Mouse (Mus musculus) spleen, adult 2 months (tissue): Measurements from ENCODE around the gene Gja3. TPM values are rescaled to one million over a fixed set of nuclear protein-coding genes. Genes with fewer than 3 reads are reported as not detected.
"Not testable (repeated sequence)": the region's sequence is repeated elsewhere in the genome, so short reads cannot be mapped to it uniquely, and the experiment has no call there.

Experiments
- DNase-seq, 2 experiments: peaks; one replicate each; pipeline versions ENCODE4 v3.0.0 to v3.0.0-alpha.2; 2012 to 2021; ENCODE audit warnings: low spot score in 2 of 2, low read depth in 1 of 2
- H3K27ac ChIP-seq: fragments of 200-500 bp; 2 replicates; pipeline ENCODE4 v1.5.1; 2012; ENCODE audit warnings: low read length, inconsistent platforms; ENCODE audit not compliant: insufficient read depth
- H3K27me3 ChIP-seq: fragments of 200-500 bp; 2 replicates; pipeline ENCODE4 v1.6.1; 2012; ENCODE audit warnings: mild to moderate bottlenecking, moderate library complexity, low read length, inconsistent platforms; ENCODE audit not compliant: control insufficient read depth, insufficient read depth
- H3K36me3 ChIP-seq: fragments of 200-500 bp; 2 replicates; pipeline ENCODE4 v1.6.1; 2012; ENCODE audit warnings: mild to moderate bottlenecking, low read length, inconsistent platforms; ENCODE audit not compliant: control insufficient read depth, insufficient read depth
- H3K4me1 ChIP-seq: fragments of 200-500 bp; 2 replicates; pipeline ENCODE4 v1.6.1; 2011; ENCODE audit warnings: inconsistent platforms; ENCODE audit not compliant: control insufficient read depth, insufficient read depth, insufficient read length
- H3K4me3 ChIP-seq: fragments of 200-500 bp; 2 replicates; pipeline ENCODE4 v1.5.1; 2011; ENCODE audit warnings: mild to moderate bottlenecking, inconsistent platforms; ENCODE audit not compliant: insufficient read depth, insufficient read length; ENCODE audit errors: extremely low read depth
- CTCF ChIP-seq: fragments of 200-500 bp; IDR thresholded peaks from 2 replicates; pipeline ENCODE4 v1.5.1; 2011; ENCODE audit warnings: mild to moderate bottlenecking, inconsistent platforms; ENCODE audit not compliant: insufficient read depth, insufficient read length, insufficient replicate concordance; ENCODE audit errors: extremely low read depth
- POLR2A ChIP-seq: fragments of 200-500 bp; IDR thresholded peaks from 2 replicates; pipeline ENCODE4 v1.6.1; 2011; ENCODE audit warnings: low read depth, low read length, inconsistent platforms
- WGBS: fragments of 180-500 bp; shearing (Covaris S2); methylation state at CpG from one replicate; pipeline ENCODE4 v1.1.7; 2018; 5-methylcytosine and 5-hydroxymethylcytosine counted together
- polyA plus RNA-seq: library from polyadenylated mRNA; depleted of rRNA; stranded (reverse); fragments of >200 nt; gene quantifications from 2 replicates; pipeline ENCODE4 v1.2.3, GENCODE M21; 2012

Gja3 gene
- polyA plus RNA-seq, 1 experiment: not detected

DNA sequence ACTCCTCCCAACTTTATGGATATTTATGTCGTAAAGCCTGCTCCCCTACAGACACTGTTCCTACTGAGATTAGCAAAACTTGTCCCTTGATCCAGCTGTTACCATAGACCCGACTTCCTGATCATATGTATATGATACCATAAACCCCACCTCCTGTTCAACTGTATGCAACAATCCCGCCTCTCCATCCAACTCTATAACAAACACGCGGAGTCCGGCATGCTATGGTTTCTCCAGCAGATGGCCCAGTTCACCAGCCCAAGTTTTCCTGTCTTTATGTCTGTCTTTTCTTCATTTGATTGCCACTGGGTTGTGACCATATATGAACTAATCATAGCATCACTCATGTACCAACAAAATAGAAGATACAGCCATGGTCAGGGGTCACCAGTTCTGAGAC lies 17.6 kb upstream of the Gja3 start:
- Histone ChIP-seq H3K36me3 (no peaks in the 10 kb centered on the region), H3K27ac (no peak overlapping the region), H3K4me3 (no peak overlapping the region), H3K4me1 (no peaks in the 10 kb centered on the region), H3K27me3 (no peaks in the 10 kb centered on the region)
- WGBS: 83% methylated on average over 6 of the region's 6 CpGs
- DNase-seq: no peak
- TF ChIP-seq CTCF (no peak), POLR2A (no peak)

DNA sequence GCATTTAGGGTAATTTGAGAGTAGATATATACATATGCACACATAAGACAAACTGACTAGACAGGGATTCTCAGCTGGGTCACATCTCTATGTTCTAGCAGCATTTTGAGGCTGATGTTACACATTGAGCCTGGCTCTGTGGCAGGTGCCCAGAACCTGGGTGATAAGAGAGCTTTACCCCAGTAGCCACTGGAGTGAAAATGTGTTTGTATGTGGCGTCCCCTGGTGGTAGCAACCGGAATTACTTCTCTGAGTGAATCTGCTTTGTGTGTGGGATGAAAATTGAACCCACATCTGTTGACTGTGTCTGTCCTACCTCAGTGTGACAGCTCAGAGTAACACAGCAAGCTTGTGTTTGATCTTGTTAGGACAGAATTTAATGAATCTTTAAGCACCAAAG lies 12.0 kb upstream of the Gja3 start:
- peak in 1 of 2 experiments; percentile 9 for DNase-seq
- 1% methylated on average over 2 of the region's 2 CpGs for WGBS
- not testable (repeated sequence) for H3K36me3 ChIP-seq, H3K4me1 ChIP-seq, H3K27me3 ChIP-seq, H3K4me3 ChIP-seq, H3K27ac ChIP-seq
- TF ChIP-seq CTCF: 0 out of 2 replicates have a peak, but pooled peaks have one; percentile 9

DNA sequence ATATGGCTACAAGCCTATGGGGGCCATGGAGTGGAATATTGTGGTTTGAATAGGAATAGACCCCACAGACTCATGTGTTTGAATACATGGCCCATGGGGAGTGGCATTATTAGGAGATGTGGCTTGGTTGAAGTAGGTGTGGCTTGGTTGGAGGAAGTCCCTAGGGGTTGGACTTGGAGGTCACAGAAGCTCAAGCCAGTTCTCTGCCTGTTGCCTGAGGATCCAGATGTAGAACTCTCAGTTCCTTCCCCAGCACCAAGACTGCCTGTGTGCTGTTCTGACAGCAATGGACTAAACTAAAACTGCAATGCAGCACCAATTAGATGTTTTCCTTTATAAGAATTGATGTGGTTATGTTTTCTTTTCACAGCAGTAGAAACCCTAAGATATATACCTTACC lies 8.2 kb upstream of the Gja3 start:
- Histone ChIP-seq H3K36me3 (no peaks in the 10 kb centered on the region), H3K27me3 (no peaks in the 10 kb centered on the region), H3K27ac (no peak overlapping the region), H3K4me1 (no peaks in the 10 kb centered on the region), H3K4me3 (no peak overlapping the region)
- TF ChIP-seq POLR2A (no peak), CTCF (no peak)
- DNase-seq: no peak

DNA sequence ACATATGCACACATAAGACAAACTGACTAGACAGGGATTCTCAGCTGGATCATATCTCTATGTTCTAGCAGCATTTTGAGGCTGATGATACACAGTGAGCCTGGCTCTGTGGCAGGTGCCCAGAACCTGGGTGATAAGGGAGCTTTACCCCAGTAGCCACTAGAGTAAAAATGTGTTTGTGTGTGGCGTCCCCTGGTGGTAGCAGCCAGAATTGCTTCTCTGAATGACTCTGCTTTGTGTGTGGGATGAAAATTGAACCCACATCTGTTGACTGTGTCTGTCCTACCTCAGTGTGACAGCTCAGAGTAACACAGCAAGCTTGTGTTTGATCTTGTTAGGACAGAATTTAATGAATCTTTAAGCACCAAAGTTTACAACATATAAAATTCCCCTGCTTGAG lies 2.2 kb upstream of the Gja3 start:
- H3K27me3 ChIP-seq, H3K27ac ChIP-seq, H3K36me3 ChIP-seq, H3K4me1 ChIP-seq, H3K4me3 ChIP-seq: not testable (repeated sequence)
- peak in 1 of 2 experiments; percentile 30 for DNase-seq
- TF ChIP-seq CTCF: peak; percentile 37; the same call in 1 of the 2 replicates
- WGBS: 0% methylated on average over 1 of the region's 1 CpGs

DNA sequence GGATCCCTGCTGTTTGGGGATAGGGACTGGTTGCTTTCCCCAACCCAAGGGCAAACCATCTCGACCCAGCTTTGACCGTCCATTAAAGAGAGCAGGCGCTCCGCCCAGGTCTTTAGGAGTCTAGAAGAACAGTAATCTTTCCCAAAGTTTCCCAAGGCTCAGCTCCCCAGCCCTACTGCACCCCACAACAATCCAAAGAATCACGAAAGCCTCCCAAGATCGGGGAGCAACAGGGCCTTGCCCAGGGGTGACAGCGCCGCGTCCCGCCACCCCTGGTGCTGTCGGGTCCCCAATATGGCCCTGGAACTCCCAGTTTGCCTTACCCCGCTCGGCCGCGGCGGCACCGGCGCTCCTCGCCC lies 717 bp downstream of the Gja3 start:
- DNase-seq: no peak
- no peaks in the 10 kb centered on the region for H3K36me3 ChIP-seq
- WGBS: 10% methylated on average over 18 of the region's 19 CpGs
- no peak overlapping the region for H3K27ac ChIP-seq
- H3K27me3 ChIP-seq: peaks cover 4% of the 10 kb centered on the region
- H3K4me1 ChIP-seq: peaks cover 4% of the 10 kb centered on the region; the same call in 1 of the 2 replicates
- no peak overlapping the region for H3K4me3 ChIP-seq
- TF ChIP-seq POLR2A: no peak
- TF ChIP-seq CTCF: no peak

DNA sequence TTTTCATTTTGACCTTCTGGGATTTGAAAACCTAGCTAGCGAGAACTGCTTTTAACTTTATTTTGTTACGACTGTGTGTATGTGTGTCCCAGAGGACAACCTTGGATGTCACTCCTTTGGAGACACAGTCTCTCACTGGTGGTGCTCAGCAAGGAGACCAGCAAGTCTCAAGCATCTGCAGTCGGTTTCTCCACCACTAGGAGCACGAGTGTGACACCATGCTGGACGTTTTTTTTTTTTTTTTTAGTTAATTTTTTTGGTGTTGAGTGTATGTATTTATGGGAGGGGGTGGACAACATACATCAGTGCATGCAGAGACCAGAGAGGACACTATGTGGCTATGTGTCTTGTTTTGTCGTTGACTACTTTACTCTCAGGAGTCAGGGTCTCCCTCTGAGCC lies 5.2 kb downstream of the Gja3 start:
- H3K4me1 ChIP-seq: peaks cover 3% of the 10 kb centered on the region; the same call in 1 of the 2 replicates
- H3K4me3 ChIP-seq: no peak overlapping the region
- no peak overlapping the region for H3K27ac ChIP-seq
- WGBS: 64% methylated on average over 6 of the region's 6 CpGs
- TF ChIP-seq POLR2A: no peak
- no peak for TF ChIP-seq CTCF
- DNase-seq: no peak
- peaks cover 3% of the 10 kb centered on the region for H3K27me3 ChIP-seq
- no peaks in the 10 kb centered on the region for H3K36me3 ChIP-seq

DNA sequence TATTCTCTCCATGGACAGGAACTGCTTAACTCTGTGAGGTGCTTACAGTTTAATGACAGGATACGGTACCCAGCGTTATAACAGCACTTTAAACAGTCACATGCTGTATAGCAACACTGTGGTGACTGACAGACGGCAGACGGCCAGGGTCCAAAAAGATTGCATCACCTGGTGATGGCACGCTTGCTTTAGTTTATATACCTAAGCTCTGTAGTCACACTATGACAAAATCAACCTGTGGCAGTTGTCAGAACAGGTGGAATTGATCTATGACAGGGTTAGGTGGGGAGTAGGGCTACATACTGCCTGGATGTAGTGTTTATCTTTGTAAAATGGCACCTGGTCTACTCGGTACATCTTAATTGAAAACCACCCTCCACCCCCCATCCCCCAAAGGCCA lies 14.0 kb downstream of the Gja3 start:
- H3K36me3 ChIP-seq: no peaks in the 10 kb centered on the region
- WGBS: 88% methylated on average over 6 of the region's 6 CpGs
- H3K4me3 ChIP-seq: no peak overlapping the region
- no peak for DNase-seq
- H3K4me1 ChIP-seq: no peaks in the 10 kb centered on the region
- H3K27me3 ChIP-seq: no peaks in the 10 kb centered on the region
- H3K27ac ChIP-seq: no peak overlapping the region
- TF ChIP-seq CTCF: no peak
- TF ChIP-seq POLR2A: no peak
